Mouse (Mus musculus): ENCODE measurements around the gene Prpf6.

The Prpf6 gene

GRCm38 (mm10) chr2:181658930-181659555 is 67.4 kb downstream of the Prpf6 start:
- DNase-seq (ENCODE audit: low spot score in 2 of 2): peak; percentile 56 to 61

- DNase-seq (ENCODE audit: low spot score in 2 of 2): peak; percentile 77 to 78
These were observed 68.0 kb downstream of the Prpf6 start for GRCm38 (mm10) chr2:181659609-181660055.

- no peak for DNase-seq (ENCODE audit: low spot score in 2 of 2)
These were observed 71.1 kb downstream of the Prpf6 start for GRCm38 (mm10) chr2:181662620-181663297.

- no peak for DNase-seq (ENCODE audit: low spot score in 2 of 2)
These were observed 71.6 kb downstream of the Prpf6 start for GRCm38 (mm10) chr2:181663298-181663630.

- DNase-seq (ENCODE audit: low spot score in 2 of 2): no peak
These were observed 78.7 kb downstream of the Prpf6 start for GRCm38 (mm10) chr2:181670285-181670912.

GRCm38 (mm10) chr2:181670913-181671311 is 79.2 kb downstream of the Prpf6 start:
- DNase-seq (ENCODE audit: low spot score in 2 of 2): no peak

- no peak for DNase-seq (ENCODE audit: low spot score in 2 of 2)
These were observed 79.7 kb downstream of the Prpf6 start, which contains the start of gene Sox18 for GRCm38 (mm10) chr2:181671326-181671725. Gene Sox18 (minus strand): TSS chr2:181671640.

GRCm38 (mm10) chr2:181671984-181672383 is 80.3 kb downstream of the Prpf6 start:
- no peak for DNase-seq (ENCODE audit: low spot score in 2 of 2)

GRCm38 (mm10) chr2:181673501-181673900 is 81.8 kb downstream of the Prpf6 start:
- DNase-seq (ENCODE audit: low spot score in 2 of 2): no peak

GRCm38 (mm10) chr2:181674934-181675333 is 83.3 kb downstream of the Prpf6 start:
- no peak for DNase-seq (ENCODE audit: low spot score in 2 of 2)

- peak in 1 of 2 experiments; percentile 43 for DNase-seq (ENCODE audit: low spot score in 2 of 2)
These were observed 83.8 kb downstream of the Prpf6 start for GRCm38 (mm10) chr2:181675454-181675853.

GRCm38 (mm10) chr2:181676424-181676823 is 84.8 kb downstream of the Prpf6 start:
- no peak for DNase-seq (ENCODE audit: low spot score in 2 of 2)

- no peak for DNase-seq (ENCODE audit: low spot score in 2 of 2)
These were observed 85.6 kb downstream of the Prpf6 start for GRCm38 (mm10) chr2:181677096-181677754.

GRCm38 (mm10) chr2:181677755-181678098 is 86.1 kb downstream of the Prpf6 start:
- no peak for DNase-seq (ENCODE audit: low spot score in 2 of 2)

- peak; percentile 75 to 78 for DNase-seq (ENCODE audit: low spot score in 2 of 2)
These were observed 87.1 kb downstream of the Prpf6 start for GRCm38 (mm10) chr2:181678780-181679179.

GRCm38 (mm10) chr2:181679951-181680715 is 88.5 kb downstream of the Prpf6 start, which contains the start of gene Tcea2:
Gene Tcea2 (plus strand): TSS chr2:181680310.
- peak; percentile 57 to 69 for DNase-seq (ENCODE audit: low spot score in 2 of 2)

GRCm38 (mm10) chr2:181680716-181681117 is 89.0 kb downstream of the Prpf6 start:
- DNase-seq (ENCODE audit: low spot score in 2 of 2): no peak

GRCm38 (mm10) chr2:181681978-181682377 is 90.3 kb downstream of the Prpf6 start:
- DNase-seq (ENCODE audit: low spot score in 2 of 2): no peak

GRCm38 (mm10) chr2:181683381-181683780 is 91.7 kb downstream of the Prpf6 start:
- DNase-seq (ENCODE audit: low spot score in 2 of 2): no peak

- no peak for DNase-seq (ENCODE audit: low spot score in 2 of 2)
These were observed 93.0 kb downstream of the Prpf6 start for GRCm38 (mm10) chr2:181684713-181685112.

- no peak for DNase-seq (ENCODE audit: low spot score in 2 of 2)
These were observed 94.0 kb downstream of the Prpf6 start for GRCm38 (mm10) chr2:181685686-181686085.

GRCm38 (mm10) chr2:181687586-181687985 is 95.9 kb downstream of the Prpf6 start:
- no peak for DNase-seq (ENCODE audit: low spot score in 2 of 2)
